Mouse (Mus musculus) CH12.LX (cell line): ENCODE data around the gene Zbtb5. TPM values are rescaled to one million over a fixed set of nuclear protein-coding genes. Genes with fewer than 3 reads are reported as not detected.

ENCODE experiments used
- DNase-seq: peaks from one replicate; pipeline ENCODE4 v3.0.0-alpha.2; 2013; ENCODE audit errors: extremely low read depth
- H3K27ac ChIP-seq: 2 replicates; pipeline ENCODE4 v1.5.1; 2012; ENCODE audit warnings: low read depth, mild to moderate bottlenecking, control low read depth, moderate library complexity; ENCODE audit not compliant: insufficient read depth
- H3K27me3 ChIP-seq: replicated peaks from 2 replicates; pipeline ENCODE3; 2012; ENCODE audit warnings: inconsistent platforms
- H3K36me3 ChIP-seq, 2 experiments: replicated peaks in 1 of 2; 2 replicates each; pipeline versions ENCODE3 to v1.6.1; 2012; ENCODE audit warnings: inconsistent platforms in 1 of 2, low read length in 1 of 2, mild to moderate bottlenecking in 1 of 2, mixed read lengths in 1 of 2, moderate library complexity in 1 of 2; ENCODE audit not compliant: control insufficient read depth in 1 of 2, insufficient read depth in 1 of 2
- H3K4me1 ChIP-seq, 2 experiments: 2 replicates each; pipeline ENCODE4 v1.6.1; 2012; ENCODE audit warnings: inconsistent platforms in 1 of 2, moderate library complexity in 1 of 2; ENCODE audit not compliant: insufficient read depth in 2 of 2, control insufficient read depth in 1 of 2
- H3K4me2 ChIP-seq: 2 replicates; pipeline ENCODE4 v1.6.1; 2012; ENCODE audit warnings: low read depth, mild to moderate bottlenecking, control low read depth; ENCODE audit not compliant: poor library complexity, insufficient read depth, severe bottlenecking
- H3K4me3 ChIP-seq, 3 experiments: fragments of 150-350 bp in 1 of 3; sonication (generic) in 1 of 3; replicated peaks in 1 of 3; 2 replicates each; pipeline versions ENCODE3 to v1.5.1; 2011 to 2012; ENCODE audit warnings: low read depth in 2 of 3, low read length in 2 of 3, mild to moderate bottlenecking in 2 of 3, moderate library complexity in 2 of 3, control low read depth in 1 of 3, improper control_type of control experiment in 1 of 3, inconsistent platforms in 1 of 3, mixed read lengths in 1 of 3; ENCODE audit not compliant: poor library complexity in 1 of 3
- H3K79me2 ChIP-seq: replicated peaks from 2 replicates; pipeline ENCODE4 v1.6.1; 2012; ENCODE audit warnings: mild to moderate bottlenecking, moderate library complexity; ENCODE audit not compliant: control insufficient read depth, poor library complexity, insufficient read depth, severe bottlenecking; ENCODE audit errors: extremely low read depth
- H3K9ac ChIP-seq: 2 replicates; pipeline ENCODE4 v1.6.1; 2012; ENCODE audit warnings: low read depth, mild to moderate bottlenecking, control low read depth, moderate library complexity; ENCODE audit not compliant: insufficient read depth
- H3K9me3 ChIP-seq: replicated peaks from 2 replicates; pipeline ENCODE3; 2012; ENCODE audit warnings: low read length, inconsistent platforms, mixed read lengths
- BHLHE40 ChIP-seq: IDR thresholded peaks from 2 replicates; pipeline ENCODE4 v1.6.1; 2011; ENCODE audit warnings: mild to moderate bottlenecking, low read depth, low read length, improper control_type of control experiment
- CHD1 ChIP-seq: IDR thresholded peaks from 2 replicates; pipeline ENCODE4 v1.6.1; 2012; ENCODE audit warnings: low read depth, low read length, improper control_type of control experiment, inconsistent platforms
- CTCF ChIP-seq, 2 experiments: IDR thresholded peaks in 1 of 2; conservative IDR thresholded peaks in 1 of 2; 2 replicates each; pipeline ENCODE4 v1.5.1; 2011 to 2012; ENCODE audit warnings: low read depth in 2 of 2, low read length in 2 of 2, improper control_type of control experiment in 1 of 2, inconsistent platforms in 1 of 2, mild to moderate bottlenecking in 1 of 2, moderate library complexity in 1 of 2
- ELF1 ChIP-seq: IDR thresholded peaks from 2 replicates; pipeline ENCODE4 v1.6.1; 2014; ENCODE audit warnings: low read depth, mild to moderate bottlenecking, inconsistent platforms, low read length, improper control_type of control experiment
- EP300 ChIP-seq: IDR thresholded peaks from 2 replicates; pipeline ENCODE4 v1.6.1; 2011; ENCODE audit warnings: low read length, improper control_type of control experiment
- HCFC1 ChIP-seq: IDR thresholded peaks from 2 replicates; pipeline ENCODE4 v1.6.1; 2012; ENCODE audit warnings: low read depth, mild to moderate bottlenecking, inconsistent platforms, low read length, improper control_type of control experiment
- JUND ChIP-seq: conservative IDR thresholded peaks from 2 replicates; pipeline ENCODE4 v1.6.1; 2011; ENCODE audit warnings: low read depth, low read length, improper control_type of control experiment
- MAZ ChIP-seq: IDR thresholded peaks from 2 replicates; pipeline ENCODE4 v1.6.1; 2012; ENCODE audit warnings: low read depth, mild to moderate bottlenecking, inconsistent platforms, low read length, improper control_type of control experiment, moderate library complexity
- MEF2A ChIP-seq: IDR thresholded peaks from 2 replicates; pipeline ENCODE4 v1.6.1; 2014; ENCODE audit warnings: low read depth, mild to moderate bottlenecking, inconsistent platforms, low read length, improper control_type of control experiment, borderline replicate concordance
- NRF1 ChIP-seq: IDR thresholded peaks from 2 replicates; pipeline ENCODE4 v1.6.1; 2014; ENCODE audit warnings: low read depth, mild to moderate bottlenecking, inconsistent platforms, low read length, improper control_type of control experiment, moderate library complexity
- RAD21 ChIP-seq: IDR thresholded peaks from 2 replicates; pipeline ENCODE4 v1.6.1; 2011; ENCODE audit warnings: low read depth, mild to moderate bottlenecking, low read length, improper control_type of control experiment, moderate library complexity
- SIN3A ChIP-seq: IDR thresholded peaks from 2 replicates; pipeline ENCODE4 v1.6.1; 2012; ENCODE audit warnings: low read length, improper control_type of control experiment, inconsistent platforms
- ZC3H11A ChIP-seq: IDR thresholded peaks from 2 replicates; pipeline ENCODE4 v1.6.1; 2012; ENCODE audit warnings: low read depth, mild to moderate bottlenecking, inconsistent platforms, low read length, improper control_type of control experiment
- ZKSCAN1 ChIP-seq: IDR thresholded peaks from 2 replicates; pipeline ENCODE4 v1.6.1; 2012; ENCODE audit warnings: low read depth, inconsistent platforms, low read length, improper control_type of control experiment, borderline replicate concordance
- ZMIZ1 ChIP-seq: IDR thresholded peaks from 2 replicates; pipeline ENCODE4 v1.6.1; 2012; ENCODE audit warnings: low read depth, mild to moderate bottlenecking, inconsistent platforms, low read length, improper control_type of control experiment
- dilution Hi-C: fragments of 300-500 bp; cut with MboI; formaldehyde crosslinking; loops from 2 replicates; pipeline ENCODE4 v1.14.3; 2020; ENCODE audit warnings: low sequenced_read_pairs; ENCODE audit not compliant: extremely low pct_unique_long_range_greater_than_20kb, extremely low pct_ligation_motif_present
- in situ Hi-C: fragments of 300-500 bp; cut with MboI; formaldehyde crosslinking; loops from 3 replicates; pipeline ENCODE4 v1.14.3; 2019; ENCODE audit warnings: low sequenced_read_pairs, low pct_ligation_motif_present, low pct_unique_long_range_greater_than_20kb, mixed read lengths
- polyA plus RNA-seq: library from polyadenylated mRNA; unstranded; fragments of >175 nt; gene quantifications from 2 replicates; pipeline ENCODE4 v1.2.1, GENCODE M21; 2012; ENCODE audit warnings: low read depth; ENCODE audit not compliant: insufficient read length
- total RNA-seq, 2 experiments: library from RNA; depleted of rRNA; stranded (reverse); fragments of 300-350 nt in 1 of 2; fragments of >200 nt in 1 of 2; gene quantifications; 2 replicates each; pipeline ENCODE4 v1.2.3; 2012 to 2014

Gene Zbtb5
- total and polyA plus RNA-seq, 3 experiments: 8.2 to 10.4 (median 10.0) TPM

DNA sequence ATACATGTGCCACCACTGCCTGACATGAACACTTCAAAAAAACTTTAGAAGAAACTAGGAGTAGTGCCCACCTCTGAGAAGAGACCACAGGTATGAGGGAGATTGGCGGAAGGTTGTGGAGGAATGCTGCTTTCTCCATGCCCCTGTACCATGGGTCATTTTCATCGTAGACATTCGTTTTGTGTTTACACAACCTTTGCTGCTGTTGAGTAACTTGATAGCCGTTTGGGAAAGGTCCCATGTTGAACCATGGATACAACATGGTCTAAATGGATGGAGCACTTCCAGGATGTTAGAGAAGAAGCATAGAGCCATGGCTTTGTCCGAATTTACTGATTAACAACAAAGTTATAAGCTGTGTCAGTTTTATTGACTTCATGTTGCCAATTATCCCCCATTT, 34.0 kb downstream of the Zbtb5 start:
- Histone ChIP-seq H3K9ac (no peak overlapping the region), H3K27me3 (no peaks in the 10 kb centered on the region), H3K27ac (no peak overlapping the region), H3K79me2 (no peaks in the 10 kb centered on the region), H3K4me1 (peaks cover 11 to 32% of the 10 kb centered on the region in 2 experiments), H3K4me3 (no peak overlapping the region), H3K4me2 (no peak overlapping the region), H3K9me3 (peaks cover 23% of the 10 kb centered on the region), H3K36me3 (peaks cover 0 to 16% of the 10 kb centered on the region in 2 experiments)
- no peak for DNase-seq
- no peak for TF ChIP-seq SIN3A
- no peak for TF ChIP-seq NRF1
- TF ChIP-seq EP300: no peak
- no peak for TF ChIP-seq RAD21
- no peak for TF ChIP-seq HCFC1
- TF ChIP-seq MEF2A: no peak
- no peak for TF ChIP-seq CHD1
- no peak for TF ChIP-seq ZMIZ1
- TF ChIP-seq MAZ: no peak
- TF ChIP-seq BHLHE40: no peak
- no peak for TF ChIP-seq JUND
- no peak for TF ChIP-seq ZKSCAN1
- TF ChIP-seq ZC3H11A: no peak
- TF ChIP-seq ELF1: no peak
- in situ Hi-C loops: loop anchor here (10.0 kb wide), 1 partner anchor 303 kb away; no protein-coding TSS in a partner anchor
- dilution Hi-C loops: no loop called here

DNA sequence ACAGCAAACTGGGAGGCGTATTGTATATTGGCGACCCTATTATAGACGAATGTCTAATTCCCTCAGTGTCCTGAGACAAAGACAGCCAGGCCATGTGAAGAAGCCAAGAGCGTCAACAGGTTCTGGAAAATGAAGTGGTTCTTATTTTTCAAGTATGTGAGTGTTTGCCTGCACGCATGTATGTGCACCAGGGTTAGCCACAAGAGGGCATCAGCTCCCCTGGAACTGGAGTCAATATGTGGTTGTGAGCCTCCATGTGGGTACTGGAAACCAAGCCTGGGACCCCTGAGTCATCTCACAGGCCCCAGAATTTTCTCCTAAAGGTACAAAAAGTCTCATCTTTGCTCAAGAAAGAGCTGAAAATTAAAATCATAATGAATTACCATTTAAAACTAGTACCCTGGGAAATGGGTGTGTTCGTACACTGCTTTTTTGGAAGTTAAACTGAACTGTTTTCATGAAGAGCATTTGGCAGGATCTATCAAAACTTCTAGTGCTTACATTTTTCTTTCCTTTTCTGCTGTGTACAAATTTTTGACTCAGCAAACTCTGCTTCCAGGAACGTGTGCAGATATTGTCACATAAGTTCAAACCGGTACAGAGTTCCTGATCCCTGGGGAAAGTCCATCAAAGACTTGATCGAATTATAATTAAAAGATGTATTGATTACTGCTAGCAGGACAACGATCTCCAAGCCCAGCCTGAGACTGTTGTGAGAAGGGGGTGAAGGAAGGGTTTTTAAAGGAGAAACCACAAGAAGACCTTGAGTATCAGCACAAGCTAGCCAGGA, 35.1 kb downstream of the Zbtb5 start:
- Histone ChIP-seq H3K9ac (no peak overlapping the region), H3K79me2 (no peaks in the 10 kb centered on the region), H3K36me3 (peaks cover 0 to 20% of the 10 kb centered on the region in 2 experiments), H3K27me3 (no peaks in the 10 kb centered on the region), H3K4me1 (peaks cover 7 to 27% of the 10 kb centered on the region in 2 experiments; a peak in 3 of 4 replicates), H3K4me2 (no peak overlapping the region), H3K4me3 (no peak overlapping the region), H3K9me3 (peaks cover 34% of the 10 kb centered on the region), H3K27ac (no peak overlapping the region)
- dilution Hi-C loops: no loop called here
- in situ Hi-C loops: loop anchor here (10.0 kb wide), 1 partner anchor 302 kb away; no protein-coding TSS in a partner anchor
- no peak for DNase-seq
- TF ChIP-seq CTCF (conservative IDR thresholded peaks at IDR 0.05 in 1 of 2, IDR thresholded peaks at IDR 0.05 in 1 of 2; ENCODE audit: low read depth in 2 of 2, low read length in 2 of 2): peak in 1 of 2 experiments; percentile 38; a peak in 2 of 4 replicates
- no peak for TF ChIP-seq ZC3H11A
- TF ChIP-seq EP300: no peak
